Mouse (Mus musculus): ENCODE data around the gene Spata5.

- TF ChIP-seq EP300 (IDR thresholded peaks at IDR 0.05; ENCODE audit: low read depth in 1 of 2, low read length in 2 of 2) (no peak), CTCF (IDR thresholded peaks at IDR 0.05 in 2 of 3, conservative IDR thresholded peaks at IDR 0.05 in 1 of 3; ENCODE audit: control insufficient read depth in 1 of 3, insufficient read depth in 1 of 3, low read depth in 2 of 3, low read length in 3 of 3, poor library complexity in 1 of 3, severe bottlenecking in 1 of 3) (no peak), MYC (IDR thresholded peaks at IDR 0.05; ENCODE audit: low read depth, low read length) (no peak), POLR2AphosphoS5 (IDR thresholded peaks at IDR 0.05; ENCODE audit: borderline replicate concordance, low read depth, low read length) (no peak), MAX (IDR thresholded peaks at IDR 0.05; ENCODE audit: low read length) (no peak), UBTF (IDR thresholded peaks at IDR 0.05; ENCODE audit: borderline replicate concordance, insufficient read depth, low read depth, low read length) (no peak), TAL1 (IDR thresholded peaks at IDR 0.05; ENCODE audit: low read length) (no peak), POLR2A (IDR thresholded peaks at IDR 0.05; ENCODE audit: control insufficient read depth in 1 of 2, insufficient read depth in 1 of 2, low read depth in 1 of 2, low read length in 2 of 2, poor library complexity in 1 of 2) (no peak)
Measured at GRCm38 (mm10) chr3:37566097-37566496, 146.4 kb downstream of the Spata5 start.

Measured in MEL (cell line).